Mouse (Mus musculus) forelimb bud, embryonic 11.5 days (tissue): ENCODE results near the gene Kalrn.

Experiments
- DNase-seq: peaks from one replicate; pipeline ENCODE4 v3.0.0-alpha.2; 2012; ENCODE audit warnings: low read depth, low spot score

Gene Kalrn

GRCm38 (mm10) chr16:33989106-33989505 is 584.2 kb downstream of the Kalrn start:
- no peak for DNase-seq

DNA sequence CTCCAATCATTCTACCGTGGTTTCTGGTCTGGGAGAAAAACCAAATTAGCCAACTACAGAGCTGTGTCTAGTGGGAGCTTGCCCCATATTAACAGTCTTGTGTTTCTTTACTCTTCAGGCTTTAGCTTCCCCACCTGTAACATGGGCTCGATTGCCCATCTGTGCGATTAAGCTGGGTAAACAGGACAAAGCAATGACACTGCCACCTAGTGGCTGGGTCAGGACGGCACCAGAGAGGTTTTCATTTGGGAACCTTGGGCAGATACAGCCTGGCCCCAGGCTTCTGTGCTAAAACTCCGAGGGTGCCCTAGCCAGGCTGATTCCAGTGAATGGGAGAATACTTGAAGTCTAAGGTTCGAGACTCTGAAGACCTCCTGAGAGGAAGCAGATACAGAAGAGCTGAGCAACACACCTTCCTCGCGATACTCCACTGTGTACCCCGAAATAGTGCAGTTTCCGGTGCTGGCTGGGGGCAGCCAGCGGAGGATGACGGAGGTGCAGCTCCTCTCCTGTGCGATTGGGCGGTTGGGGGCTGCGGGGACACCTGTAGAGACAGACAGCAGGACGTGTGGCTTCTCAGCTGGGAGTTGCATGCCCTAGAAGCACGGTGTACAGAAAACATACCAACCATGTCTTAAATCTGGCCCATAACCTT is 584.8 kb downstream of the Kalrn start:
- peak; percentile 51 for DNase-seq

GRCm38 (mm10) chr16:33986993-33987392 is 586.3 kb downstream of the Kalrn start:
- DNase-seq = no peak

- DNase-seq = no peak
Observed at GRCm38 (mm10) chr16:33985372-33985771, 588.0 kb downstream of the Kalrn start.

GRCm38 (mm10) chr16:33983712-33984111 is 589.6 kb downstream of the Kalrn start:
- DNase-seq = no peak

GRCm38 (mm10) chr16:33979855-33980254 is 593.5 kb downstream of the Kalrn start:
- no peak for DNase-seq

DNA sequence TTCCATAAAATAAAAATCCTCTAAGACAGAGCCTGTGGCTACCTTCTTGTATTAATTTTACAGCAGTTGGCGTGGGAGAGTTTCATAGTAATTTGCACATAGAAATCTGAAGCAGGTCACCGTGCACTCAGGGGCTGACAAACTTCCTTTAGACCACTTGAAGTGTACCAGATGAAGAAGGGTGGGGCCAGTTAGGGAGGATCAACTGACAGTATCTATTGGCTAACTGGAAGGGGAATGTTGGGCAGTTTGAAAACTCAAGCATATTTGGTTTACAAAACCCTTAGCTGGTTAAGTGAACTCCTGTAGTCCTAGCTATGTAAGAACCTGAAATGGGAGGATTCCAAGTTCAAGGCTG is 606.1 kb downstream of the Kalrn start:
- no peak for DNase-seq

DNA sequence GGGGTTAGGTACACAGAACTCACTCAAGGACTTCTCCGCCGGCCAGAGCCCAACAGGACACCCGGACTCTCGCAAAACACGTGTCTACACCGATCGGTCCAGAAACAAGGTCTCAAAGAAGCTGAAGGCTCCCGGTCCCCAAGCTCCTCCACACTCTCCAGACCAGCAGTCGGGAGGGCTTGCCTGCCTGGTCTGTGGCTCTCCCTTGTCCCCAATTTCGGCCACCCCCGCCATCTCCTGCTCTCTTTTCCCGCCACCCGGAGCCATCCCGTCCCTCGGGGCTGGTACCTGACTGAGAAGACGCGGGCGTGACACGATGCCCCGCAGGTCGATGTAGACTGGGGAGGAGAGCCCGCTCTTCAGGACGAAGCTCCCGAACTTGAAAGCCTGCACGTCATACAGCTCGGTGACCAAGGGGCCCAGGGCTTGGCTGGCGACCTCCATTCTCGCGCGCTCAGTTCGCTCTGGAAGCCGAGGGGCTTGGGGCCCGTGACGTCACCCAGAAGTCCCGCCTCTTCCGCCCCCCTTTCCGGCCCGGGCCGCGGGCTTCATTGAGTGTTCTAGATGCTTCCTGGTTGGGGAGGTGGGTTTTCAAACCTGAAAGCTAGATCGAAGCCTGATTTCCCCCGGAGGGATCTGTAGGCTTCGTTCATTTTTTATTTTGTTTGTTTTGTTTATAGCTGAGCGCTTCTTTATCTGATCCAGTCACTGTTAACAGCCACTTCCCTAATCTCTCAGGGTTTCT is 606.6 kb downstream of the Kalrn start, which contains the start of gene Umps:
TSS of gene Umps (minus strand) at position 501 of the 745 bp plus-strand sequence.
- peak; percentile 82 for DNase-seq

DNA sequence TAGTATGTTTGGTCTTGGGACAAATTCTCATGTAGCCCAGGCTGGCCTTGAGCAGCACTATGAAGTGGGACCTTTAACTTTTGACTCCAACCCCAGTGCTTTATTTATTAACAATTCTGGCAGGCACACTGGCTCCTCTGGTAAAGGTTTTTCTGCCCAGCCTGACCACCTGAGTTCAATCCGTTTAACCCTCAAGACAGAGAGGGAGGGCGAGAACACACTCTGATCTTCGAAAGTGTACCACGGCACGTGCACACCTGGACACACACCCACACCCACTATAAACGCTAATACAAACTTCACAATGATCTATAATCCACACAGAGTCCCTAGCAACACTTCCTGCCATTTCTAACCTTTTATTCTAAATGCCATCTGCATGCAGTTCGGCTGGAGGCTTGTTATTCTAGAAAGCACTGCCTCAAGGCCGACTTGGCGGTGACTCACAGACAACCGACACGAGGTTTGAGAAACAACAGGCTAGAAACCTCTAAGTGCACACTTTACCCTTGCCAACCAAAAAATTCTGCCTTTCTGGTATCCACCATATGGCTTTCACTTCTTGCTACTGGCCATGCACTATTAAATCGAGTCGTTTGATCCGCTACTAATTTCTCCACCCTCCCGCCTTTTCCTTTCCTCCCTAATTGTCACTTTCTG is 607.3 kb downstream of the Kalrn start:
- DNase-seq = no peak

GRCm38 (mm10) chr16:33963509-33963908 is 609.8 kb downstream of the Kalrn start:
- no peak for DNase-seq

DNA sequence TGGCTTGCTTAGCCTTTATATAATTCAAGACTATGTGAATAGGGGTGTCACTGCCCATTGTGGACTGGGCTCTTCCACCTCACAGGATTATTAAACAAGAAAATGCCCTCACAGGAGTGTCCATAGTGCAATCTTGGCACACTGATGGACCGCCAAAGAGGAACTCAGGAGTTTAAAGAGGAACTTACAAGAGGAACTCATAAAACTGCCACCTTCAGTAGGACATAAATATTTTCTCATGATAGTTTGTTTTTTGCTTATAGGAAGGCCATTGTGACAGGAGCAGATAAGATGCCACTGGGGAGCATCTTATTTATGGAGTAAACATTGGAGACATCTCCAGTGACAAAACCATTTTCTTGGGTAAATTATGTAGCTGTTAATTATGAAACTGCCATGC is 618.5 kb downstream of the Kalrn start:
- DNase-seq = no peak

DNA sequence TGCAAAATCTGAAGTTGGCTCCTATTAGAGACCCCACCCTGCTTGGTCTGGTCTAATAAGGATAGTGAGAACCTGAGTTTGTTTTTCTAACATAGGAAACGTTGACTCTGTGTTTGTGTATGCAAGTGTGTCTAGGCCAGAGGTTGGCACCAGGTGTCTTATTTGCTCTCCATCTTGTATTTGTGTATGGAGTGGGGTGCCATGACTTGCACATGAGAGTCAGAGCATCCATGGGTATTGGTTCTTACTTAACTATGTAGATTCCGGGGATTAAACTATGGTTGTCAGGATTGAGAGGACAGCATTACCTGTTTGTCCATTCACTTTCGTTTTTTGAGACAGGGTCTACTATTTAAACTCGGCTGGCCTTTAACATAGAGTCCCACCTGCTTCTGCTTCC is 620.3 kb downstream of the Kalrn start:
- no peak for DNase-seq

DNA sequence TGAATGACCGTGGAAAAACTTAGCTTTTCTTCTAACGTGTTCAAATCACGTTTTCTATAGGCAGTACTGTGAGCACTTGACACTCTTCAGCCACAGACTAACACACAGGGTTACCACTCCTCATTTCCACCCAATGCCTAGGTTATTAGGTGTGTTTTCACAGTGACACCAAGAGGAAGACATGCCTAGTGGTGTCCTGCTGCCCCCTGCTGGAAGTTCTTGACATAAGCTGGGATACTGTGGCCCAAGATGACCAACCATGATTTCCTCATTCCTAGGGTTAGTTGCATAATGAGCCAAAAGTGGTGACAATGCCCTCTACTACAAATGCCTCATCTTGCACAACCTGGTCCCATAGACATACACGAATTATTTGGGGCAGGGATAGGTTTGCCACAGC is 622.5 kb downstream of the Kalrn start:
- DNase-seq = peak; percentile 82

- DNase-seq = no peak
Observed at GRCm38 (mm10) chr16:33950386-33950785, 622.9 kb downstream of the Kalrn start.

DNA sequence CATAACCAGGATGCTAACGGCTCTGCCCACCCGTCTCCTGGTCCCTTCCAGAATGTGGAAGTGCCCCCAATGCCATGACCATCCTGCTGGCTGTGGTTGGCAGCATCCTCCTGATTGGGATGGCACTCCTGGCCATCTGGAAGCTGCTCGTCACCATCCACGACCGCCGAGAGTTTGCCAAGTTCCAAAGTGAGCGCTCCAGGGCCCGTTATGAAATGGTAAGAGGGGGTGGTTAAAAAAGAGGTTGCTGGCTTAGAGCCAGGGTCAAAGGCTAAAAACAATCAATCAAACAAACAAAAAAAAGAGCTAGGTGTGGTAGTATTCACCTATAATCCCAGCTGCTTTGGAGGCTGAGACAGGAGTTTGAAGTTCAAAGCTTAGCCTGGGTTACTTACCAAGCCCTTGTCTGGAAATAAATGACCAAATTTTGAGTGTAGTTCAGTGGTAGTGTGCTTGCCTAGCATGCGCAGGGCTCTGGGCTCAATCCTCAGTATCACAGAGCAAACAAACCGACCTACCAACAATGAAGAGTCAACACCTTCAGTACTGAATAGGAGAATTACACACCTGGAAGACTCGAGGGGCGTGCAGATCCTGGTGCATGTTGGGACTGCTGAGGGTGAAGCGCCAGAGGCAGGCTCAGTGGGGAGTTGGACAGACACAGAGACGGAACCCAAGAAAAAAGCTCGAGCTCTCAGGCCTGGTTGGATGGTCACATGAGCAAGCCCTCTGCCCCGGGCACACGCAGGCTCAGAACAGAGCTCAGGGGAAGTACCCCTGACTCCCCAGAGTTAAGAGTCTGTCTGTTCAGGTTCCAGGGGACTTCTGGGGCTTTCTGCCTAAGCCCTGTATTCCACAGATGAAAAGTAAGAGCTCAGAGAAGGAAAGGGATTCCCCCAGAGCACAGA is 625.4 kb downstream of the Kalrn start:
- DNase-seq = no peak

GRCm38 (mm10) chr16:33946021-33946420 is 627.3 kb downstream of the Kalrn start:
- no peak for DNase-seq

GRCm38 (mm10) chr16:33944772-33945171 is 628.6 kb downstream of the Kalrn start:
- DNase-seq = no peak

DNA sequence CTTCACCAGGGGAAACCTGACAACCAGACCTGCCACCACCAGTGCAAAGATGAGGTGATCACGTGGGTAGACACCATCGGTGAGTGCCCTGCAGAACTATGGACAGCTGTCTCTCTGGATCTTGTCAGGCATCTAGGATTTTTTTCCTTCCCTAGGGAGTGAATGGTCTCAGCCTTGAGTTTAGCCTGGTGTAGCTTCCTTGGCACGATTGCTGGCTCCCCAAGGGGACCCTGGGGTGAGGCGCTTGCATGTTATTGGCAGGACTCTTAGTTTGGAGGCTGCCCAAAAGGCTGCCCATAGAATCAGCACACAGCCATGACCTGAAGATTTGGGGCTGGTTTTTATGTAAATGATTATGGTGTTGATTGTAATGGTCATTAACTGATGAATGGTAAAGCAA is 629.2 kb downstream of the Kalrn start:
- DNase-seq = no peak

GRCm38 (mm10) chr16:33943388-33943787 is 629.9 kb downstream of the Kalrn start:
- no peak for DNase-seq

DNA sequence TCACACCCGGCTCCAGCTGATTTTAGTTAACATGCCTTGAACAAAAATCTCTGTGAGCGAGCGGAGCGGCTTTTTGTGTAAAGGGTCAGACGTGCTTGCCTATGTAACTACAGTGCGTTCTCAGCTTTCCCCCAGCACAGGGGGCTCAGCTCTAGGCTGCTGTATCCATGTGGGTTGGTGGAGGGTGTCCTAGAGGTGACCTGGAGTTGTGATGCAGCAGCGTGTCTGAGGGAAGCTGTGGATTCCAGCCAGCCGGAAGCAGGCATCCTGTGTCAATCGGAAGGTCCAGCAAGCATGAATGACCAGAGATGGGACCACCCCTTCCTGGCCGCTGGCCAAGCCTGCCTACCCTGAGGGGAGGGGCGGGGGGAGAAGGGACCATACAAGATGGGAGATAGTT is 631.0 kb downstream of the Kalrn start:
- peak; percentile 56 for DNase-seq

- DNase-seq = no peak
Observed at GRCm38 (mm10) chr16:33941271-33941781, 632.0 kb downstream of the Kalrn start.

DNA sequence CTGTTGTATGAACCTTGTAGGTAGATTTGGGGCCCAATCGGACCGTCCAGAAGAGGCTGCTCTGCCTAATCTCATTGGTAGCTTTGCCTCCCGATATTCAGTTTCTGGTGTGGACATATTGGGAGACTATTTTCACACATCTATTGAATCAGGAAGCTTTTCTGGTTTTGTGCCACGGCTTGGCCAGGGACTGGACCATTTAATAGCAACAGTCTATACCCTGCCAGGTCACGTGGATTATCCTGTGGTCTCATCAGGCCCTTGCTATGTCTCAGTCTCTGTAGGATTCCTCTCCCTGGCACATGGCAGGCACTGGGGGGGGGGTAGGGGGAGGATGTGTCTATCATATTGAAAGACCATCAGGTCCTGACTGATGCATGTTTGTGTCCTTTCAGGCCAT is 633.2 kb downstream of the Kalrn start:
- DNase-seq = no peak
